Mouse (Mus musculus) heart, postnatal 0 days (tissue): Measurements from ENCODE around the gene Pum2.

Experiments used
- CTCF ChIP-seq: IDR thresholded peaks from 2 replicates; pipeline ENCODE4 v1.5.1; 2016; ENCODE audit warnings: antibody characterized with exemption, control low read depth, low read depth
- EP300 ChIP-seq: IDR thresholded peaks from 2 replicates; pipeline ENCODE4 v1.6.1; 2016; ENCODE audit warnings: antibody characterized with exemption, low read depth

- TF ChIP-seq CTCF (no peak), EP300 (no peak)
Measured at GRCm38 (mm10) chr12:8634306-8634705, 39.6 kb upstream of the Pum2 start.
